Mouse (Mus musculus) erythroblast, embryonic 14.5 days (primary cell): ENCODE data around the gene Tm6sf1. TPM values are rescaled to one million over a fixed set of nuclear protein-coding genes. Genes with fewer than 3 reads are reported as not detected.

Experiments
- H3K27me3 ChIP-seq: 2 replicates; pipeline ENCODE4 v1.6.1; 2012; ENCODE audit warnings: inconsistent platforms; ENCODE audit not compliant: control insufficient read depth
- H3K36me3 ChIP-seq: 2 replicates; pipeline ENCODE4 v1.6.1; 2012; ENCODE audit warnings: mild to moderate bottlenecking, inconsistent platforms; ENCODE audit not compliant: control insufficient read depth
- H3K4me1 ChIP-seq: 2 replicates; pipeline ENCODE4 v1.6.1; 2012; ENCODE audit warnings: inconsistent platforms; ENCODE audit not compliant: control insufficient read depth
- H3K4me3 ChIP-seq: replicated peaks from 2 replicates; pipeline ENCODE3; 2012; ENCODE audit warnings: moderate library complexity, mild to moderate bottlenecking, inconsistent platforms
- H3K9me3 ChIP-seq: 2 replicates; pipeline ENCODE4 v1.6.1; 2012; ENCODE audit warnings: low read length, inconsistent platforms, mixed read lengths; ENCODE audit not compliant: control insufficient read depth
- GATA1 ChIP-seq: IDR thresholded peaks from 2 replicates; pipeline ENCODE4 v1.6.1; 2012; ENCODE audit warnings: low read length, inconsistent platforms, mixed read lengths
- TAL1 ChIP-seq: IDR thresholded peaks from 3 replicates; pipeline ENCODE4 v1.6.1; 2012; ENCODE audit warnings: low read length, inconsistent platforms, mixed read lengths
- polyA plus RNA-seq: library from polyadenylated mRNA; stranded (reverse); fragments of >175 nt; gene quantifications from 2 replicates; pipeline ENCODE4 v1.2.3, GENCODE M21; 2012

Tm6sf1 gene
- polyA plus RNA-seq, 1 experiment = 0.06 TPM

GRCm38 (mm10) chr7:81847777-81848176 lies 11.0 kb upstream of the Tm6sf1 start:
- H3K27me3 ChIP-seq = peaks cover 2% of the 10 kb centered on the region; the same call in 1 of the 2 replicates
- TF ChIP-seq TAL1 = no peak
- TF ChIP-seq GATA1 = no peak
- H3K4me3 ChIP-seq = no peak overlapping the region
- no peaks in the 10 kb centered on the region for H3K36me3 ChIP-seq
- H3K9me3 ChIP-seq = no peaks in the 10 kb centered on the region
- H3K4me1 ChIP-seq = no peaks in the 10 kb centered on the region

GRCm38 (mm10) chr7:81849214-81849613 lies 9.6 kb upstream of the Tm6sf1 start:
- Histone ChIP-seq H3K27me3 (peaks cover 2% of the 10 kb centered on the region; the same call in 1 of the 2 replicates), H3K4me1 (no peaks in the 10 kb centered on the region), H3K4me3 (no peak overlapping the region), H3K9me3 (no peaks in the 10 kb centered on the region), H3K36me3 (no peaks in the 10 kb centered on the region)
- TF ChIP-seq GATA1 (no peak), TAL1 (no peak)

GRCm38 (mm10) chr7:81849633-81850032 lies 9.2 kb upstream of the Tm6sf1 start:
- no peaks in the 10 kb centered on the region for H3K36me3 ChIP-seq
- TF ChIP-seq TAL1 (no peak), GATA1 (no peak)
- H3K9me3 ChIP-seq = no peaks in the 10 kb centered on the region
- no peaks in the 10 kb centered on the region for H3K4me1 ChIP-seq
- H3K27me3 ChIP-seq = peaks cover 2% of the 10 kb centered on the region; the same call in 1 of the 2 replicates
- H3K4me3 ChIP-seq = no peak overlapping the region

- H3K9me3 ChIP-seq = no peaks in the 10 kb centered on the region
- no peak overlapping the region for H3K4me3 ChIP-seq
- TF ChIP-seq GATA1 = no peak
- TF ChIP-seq TAL1 = no peak
- H3K36me3 ChIP-seq = no peaks in the 10 kb centered on the region
- H3K27me3 ChIP-seq = peaks cover 2% of the 10 kb centered on the region; the same call in 1 of the 2 replicates
- no peaks in the 10 kb centered on the region for H3K4me1 ChIP-seq
Observed at GRCm38 (mm10) chr7:81850171-81850570, 8.6 kb upstream of the Tm6sf1 start.

- Histone ChIP-seq H3K4me3 (no peak overlapping the region), H3K36me3 (no peaks in the 10 kb centered on the region), H3K4me1 (no peaks in the 10 kb centered on the region), H3K9me3 (no peaks in the 10 kb centered on the region), H3K27me3 (peaks cover 11% of the 10 kb centered on the region; the same call in 1 of the 2 replicates)
- TF ChIP-seq TAL1 = no peak
Observed at GRCm38 (mm10) chr7:81851706-81852105, 7.1 kb upstream of the Tm6sf1 start.

- Histone ChIP-seq H3K4me3 (no peak overlapping the region), H3K27me3 (peaks cover 39% of the 10 kb centered on the region), H3K4me1 (no peaks in the 10 kb centered on the region), H3K36me3 (no peaks in the 10 kb centered on the region), H3K9me3 (no peaks in the 10 kb centered on the region)
- TF ChIP-seq TAL1 (no peak), GATA1 (no peak)
Observed at GRCm38 (mm10) chr7:81854568-81855307, 4.1 kb upstream of the Tm6sf1 start.

- Histone ChIP-seq H3K4me1 (no peaks in the 10 kb centered on the region), H3K9me3 (no peaks in the 10 kb centered on the region), H3K27me3 (peaks cover 49% of the 10 kb centered on the region), H3K4me3 (no peak within 1 kb of the TSS), H3K36me3 (no peaks in the 10 kb centered on the region)
- TF ChIP-seq TAL1 (no peak), GATA1 (no peak)
Observed at GRCm38 (mm10) chr7:81855694-81856093, 3.1 kb upstream of the Tm6sf1 start, which contains the start of gene Gm10160. TSS of gene Gm10160 (minus strand) at chr7:81855794.

GRCm38 (mm10) chr7:81856221-81856620 lies 2.6 kb upstream of the Tm6sf1 start:
- no peaks in the 10 kb centered on the region for H3K4me1 ChIP-seq
- TF ChIP-seq GATA1 (no peak), TAL1 (no peak)
- H3K36me3 ChIP-seq = no peaks in the 10 kb centered on the region
- H3K27me3 ChIP-seq = peaks cover 54% of the 10 kb centered on the region
- no peak overlapping the region for H3K4me3 ChIP-seq
- no peaks in the 10 kb centered on the region for H3K9me3 ChIP-seq

GRCm38 (mm10) chr7:81858236-81858635 lies 565 bp upstream of the Tm6sf1 start:
- Histone ChIP-seq H3K36me3 (no peaks in the 10 kb centered on the region), H3K4me3 (no peak overlapping the region), H3K27me3 (peaks cover 74% of the 10 kb centered on the region), H3K4me1 (peaks cover 2% of the 10 kb centered on the region; the same call in 1 of the 2 replicates), H3K9me3 (no peaks in the 10 kb centered on the region)
- TF ChIP-seq TAL1 (no peak), GATA1 (no peak)
